Mouse (Mus musculus) testis, adult 2 months (tissue): ENCODE results near the gene Hells. TPM values are rescaled to one million over a fixed set of nuclear protein-coding genes. Genes with fewer than 3 reads are reported as not detected.

Source experiments
- H3K27ac ChIP-seq: fragments of 200-500 bp; 2 replicates; pipeline ENCODE4 v1.5.1; 2012; ENCODE audit warnings: low read depth, low read length; ENCODE audit not compliant: control insufficient read depth, insufficient read depth
- H3K27me3 ChIP-seq: fragments of 200-500 bp; 2 replicates; pipeline ENCODE4 v1.6.1; 2012; ENCODE audit warnings: mild to moderate bottlenecking, low read length, moderate library complexity; ENCODE audit not compliant: control insufficient read depth, insufficient read depth
- H3K36me3 ChIP-seq: fragments of 200-500 bp; 2 replicates; pipeline ENCODE4 v1.6.1; 2012; ENCODE audit warnings: mild to moderate bottlenecking, low read length; ENCODE audit not compliant: control insufficient read depth, insufficient read depth
- H3K4me1 ChIP-seq: fragments of 200-500 bp; 2 replicates; pipeline ENCODE4 v1.6.1; 2012; ENCODE audit warnings: low read length; ENCODE audit not compliant: control insufficient read depth, insufficient read depth
- H3K4me3 ChIP-seq: fragments of 200-500 bp; 2 replicates; pipeline ENCODE4 v1.5.1; 2012; ENCODE audit warnings: low read depth, mild to moderate bottlenecking, low read length, moderate library complexity, mixed read lengths; ENCODE audit not compliant: control insufficient read depth
- CTCF ChIP-seq: fragments of 200-500 bp; IDR thresholded peaks from 2 replicates; pipeline ENCODE4 v1.5.1; 2012; ENCODE audit warnings: low read depth, mild to moderate bottlenecking, inconsistent platforms, low read length, moderate library complexity; ENCODE audit not compliant: control insufficient read depth, insufficient read depth, insufficient replicate concordance
- POLR2A ChIP-seq: fragments of 200-500 bp; IDR thresholded peaks from 2 replicates; pipeline ENCODE4 v1.6.1; 2012; ENCODE audit warnings: low read depth, mild to moderate bottlenecking, inconsistent platforms, low read length, moderate library complexity; ENCODE audit not compliant: control insufficient read depth
- polyA plus RNA-seq: library from polyadenylated mRNA; depleted of rRNA; stranded (reverse); fragments of >200 nt; gene quantifications from 2 replicates; pipeline ENCODE4 v1.2.3, GENCODE M21; 2012

Gene Hells
- polyA plus RNA-seq, 1 experiment: 5.5 TPM

- Histone ChIP-seq H3K4me1 (peaks cover 4% of the 10 kb centered on the region), H3K27ac (no peak overlapping the region), H3K4me3 (no peak overlapping the region), H3K27me3 (no peaks in the 10 kb centered on the region), H3K36me3 (no peaks in the 10 kb centered on the region)
- TF ChIP-seq POLR2A (no peak), CTCF (no peak)
These were observed 2.1 kb upstream of the Hells start for GRCm38 (mm10) chr19:38928481-38929158.

DNA sequence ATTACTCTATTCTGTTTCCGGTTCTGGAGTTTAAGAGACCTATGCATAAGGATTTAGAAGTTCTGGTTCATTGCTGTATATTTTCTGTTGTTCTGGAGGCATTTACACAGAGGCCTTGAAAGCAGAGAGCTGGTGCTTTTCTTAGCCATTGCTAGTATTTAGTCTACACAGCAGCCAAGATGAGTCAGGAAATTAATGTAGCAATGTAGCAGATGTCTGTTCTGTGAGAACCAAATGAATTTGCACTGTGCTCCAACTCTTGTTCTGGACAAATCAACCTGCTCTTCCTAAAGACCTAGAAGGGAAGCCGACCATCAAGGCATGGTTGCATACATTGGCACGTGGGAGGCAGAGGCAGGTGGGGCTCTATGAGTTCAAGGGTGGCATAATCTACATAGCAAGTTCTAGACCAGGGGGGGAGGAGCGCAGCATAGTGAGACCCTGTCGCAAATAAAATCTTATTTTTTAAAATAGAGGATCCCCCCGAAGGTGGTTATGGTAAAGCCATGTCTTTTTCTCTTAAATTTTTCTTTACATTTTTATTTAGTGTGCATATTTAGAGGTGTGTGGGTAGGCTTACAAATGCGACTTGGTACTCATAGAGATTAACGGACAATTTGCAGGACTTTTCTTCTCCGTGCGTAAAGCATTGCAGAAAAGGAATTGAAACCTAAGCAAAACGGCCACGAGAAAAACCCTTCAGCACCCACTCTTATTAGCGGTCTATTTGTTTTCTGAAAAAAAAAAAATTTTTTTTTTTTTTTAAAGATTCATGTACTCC, 1.1 kb upstream of the Hells start:
- Histone ChIP-seq H3K4me3 (no peak overlapping the region; the same call in 1 of the 2 replicates), H3K36me3 (no peaks in the 10 kb centered on the region), H3K27me3 (no peaks in the 10 kb centered on the region), H3K4me1 (peaks cover 4% of the 10 kb centered on the region), H3K27ac (no peak overlapping the region)
- TF ChIP-seq POLR2A (no peak), CTCF (no peak)

- peaks cover 4% of the 10 kb centered on the region for H3K4me1 ChIP-seq
- peak overlapping the region; percentile 89 for H3K4me3 ChIP-seq
- H3K27me3 ChIP-seq: no peaks in the 10 kb centered on the region
- TF ChIP-seq POLR2A (no peak), CTCF (no peak)
- no peaks in the 10 kb centered on the region for H3K36me3 ChIP-seq
- H3K27ac ChIP-seq: peak overlapping the region; percentile 30
These were observed 395 bp upstream of the Hells start for GRCm38 (mm10) chr19:38930252-38930787.

GRCm38 (mm10) chr19:38931566-38931890, 813 bp downstream of the Hells start:
- H3K4me1 ChIP-seq: peaks cover 4% of the 10 kb centered on the region
- no peaks in the 10 kb centered on the region for H3K36me3 ChIP-seq
- TF ChIP-seq CTCF (no peak), POLR2A (no peak)
- no peak overlapping the region for H3K27ac ChIP-seq
- H3K27me3 ChIP-seq: no peaks in the 10 kb centered on the region
- peak overlapping the region; percentile 89; the same call in 1 of the 2 replicates for H3K4me3 ChIP-seq

DNA sequence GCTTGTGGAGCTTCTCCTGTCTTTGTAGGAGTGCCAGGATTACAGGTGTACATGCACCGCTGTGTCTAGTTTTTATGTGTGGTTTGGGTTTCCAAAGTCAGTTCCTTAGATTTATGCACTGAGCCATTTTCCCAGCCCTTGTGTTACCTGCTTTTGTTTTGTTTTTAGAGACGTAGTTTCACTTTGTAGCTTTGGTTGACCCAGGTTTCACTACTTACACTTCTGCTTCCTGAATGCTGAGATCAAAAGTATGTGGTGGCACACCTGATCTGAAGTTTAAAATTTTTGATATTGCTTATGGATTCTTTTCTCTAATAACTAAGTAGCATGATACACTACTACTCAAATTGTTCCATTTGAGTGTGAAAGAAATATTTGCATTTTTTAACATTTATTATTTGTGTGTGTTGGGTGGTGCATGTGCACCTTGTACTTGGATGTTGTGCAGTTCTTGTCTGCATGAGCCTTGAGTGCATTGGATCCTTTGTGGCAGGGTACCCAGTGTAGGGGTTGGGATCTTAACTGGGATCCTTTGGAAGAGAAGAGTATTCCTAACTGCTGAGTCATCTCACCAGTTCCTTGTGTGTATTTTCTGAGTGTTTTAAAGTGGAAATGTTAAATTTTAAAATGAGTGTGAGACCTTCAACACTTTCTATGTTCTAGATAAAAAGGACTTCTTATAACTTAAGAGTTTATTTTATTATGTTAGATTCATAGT, 14.0 kb downstream of the Hells start:
- Histone ChIP-seq H3K27me3 (no peaks in the 10 kb centered on the region), H3K4me3 (no peak overlapping the region), H3K4me1 (no peaks in the 10 kb centered on the region), H3K27ac (no peak overlapping the region), H3K36me3 (no peaks in the 10 kb centered on the region)
- TF ChIP-seq CTCF (no peak), POLR2A (no peak)

DNA sequence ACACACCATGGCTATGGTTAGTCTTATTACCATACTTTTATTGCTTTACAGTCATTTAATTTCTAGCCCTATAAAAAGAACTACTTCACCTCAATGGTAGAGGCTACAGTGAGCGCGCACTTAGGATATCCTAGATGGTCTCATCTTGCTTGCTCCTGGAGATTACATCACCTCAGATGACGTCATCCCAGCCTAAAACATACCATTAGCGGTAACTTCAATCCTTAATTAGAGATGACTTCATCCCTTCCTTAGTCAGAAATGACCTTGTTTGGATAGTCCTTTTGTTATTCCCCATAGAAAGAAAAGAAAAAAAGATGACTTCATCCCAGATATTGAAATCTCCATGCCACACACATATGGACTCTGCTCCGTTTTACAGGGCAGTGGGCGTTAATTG, 40.0 kb downstream of the Hells start:
- H3K36me3 ChIP-seq: no peaks in the 10 kb centered on the region

DNA sequence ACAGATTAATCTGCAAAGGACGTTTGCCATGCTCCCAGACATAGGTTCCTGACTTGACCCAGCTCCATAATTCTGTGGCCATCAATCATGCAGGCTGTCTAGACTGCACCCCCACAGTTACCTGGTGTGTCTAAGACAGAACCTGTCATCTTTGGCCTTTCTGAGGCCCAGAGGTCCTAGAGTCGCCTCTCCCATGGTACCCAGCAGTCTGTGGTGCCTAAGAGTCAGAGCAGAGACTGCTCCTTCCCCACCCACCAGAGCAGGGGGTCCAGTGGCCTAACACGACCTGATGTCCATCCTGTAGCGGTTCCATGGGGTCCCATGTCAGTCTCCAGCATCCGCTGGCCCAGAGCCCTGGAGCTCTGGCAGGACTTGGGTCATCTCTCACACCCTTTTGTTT, 41.9 kb downstream of the Hells start:
- Histone ChIP-seq H3K36me3 (no peaks in the 10 kb centered on the region), H3K27me3 (no peaks in the 10 kb centered on the region), H3K4me1 (no peaks in the 10 kb centered on the region), H3K27ac (no peak overlapping the region), H3K4me3 (no peak overlapping the region)
- TF ChIP-seq POLR2A (no peak), CTCF (no peak)

More for the DNA sequence above, 40.0 kb downstream of the Hells start:
- Histone ChIP-seq H3K4me3 (no peak overlapping the region), H3K27ac (no peak overlapping the region), H3K27me3 (no peaks in the 10 kb centered on the region), H3K4me1 (no peaks in the 10 kb centered on the region)
- TF ChIP-seq CTCF: no peak
- TF ChIP-seq POLR2A: no peak
